Mouse (Mus musculus) testis, adult 2 months (tissue): ENCODE results near the gene Mbtps1.

ENCODE experiments used
- CTCF ChIP-seq: fragments of 200-500 bp; IDR thresholded peaks from 2 replicates; pipeline ENCODE4 v1.5.1; 2012; ENCODE audit warnings: low read depth, mild to moderate bottlenecking, inconsistent platforms, low read length, moderate library complexity; ENCODE audit not compliant: control insufficient read depth, insufficient read depth, insufficient replicate concordance
- POLR2A ChIP-seq: fragments of 200-500 bp; IDR thresholded peaks from 2 replicates; pipeline ENCODE4 v1.6.1; 2012; ENCODE audit warnings: low read depth, mild to moderate bottlenecking, inconsistent platforms, low read length, moderate library complexity; ENCODE audit not compliant: control insufficient read depth

- TF ChIP-seq CTCF (no peak), POLR2A (no peak)
These were observed 98.8 kb downstream of the Mbtps1 start for GRCm38 (mm10) chr8:119459724-119460123.
